Mouse (Mus musculus) left cerebral cortex, adult 11 months (tissue): ENCODE measurements around the gene Sox5.

Experiments
- DNase-seq: peaks from one replicate; pipeline ENCODE4 v3.0.0; 2022; ENCODE audit warnings: low spot score

The Sox5 gene

GRCm38 (mm10) chr6:143844701-143844970 lies 937.1 kb downstream of the Sox5 start:
- DNase-seq, result no peak

GRCm38 (mm10) chr6:143843933-143844700 lies 937.7 kb downstream of the Sox5 start:
- no peak for DNase-seq

- DNase-seq, result no peak
Observed at GRCm38 (mm10) chr6:143841954-143842353, 939.8 kb downstream of the Sox5 start.

GRCm38 (mm10) chr6:143841109-143841638 lies 940.6 kb downstream of the Sox5 start:
- no peak for DNase-seq

GRCm38 (mm10) chr6:143838384-143839076 lies 943.2 kb downstream of the Sox5 start:
- DNase-seq, result no peak

GRCm38 (mm10) chr6:143835331-143835730 lies 946.4 kb downstream of the Sox5 start:
- DNase-seq, result no peak

GRCm38 (mm10) chr6:143833986-143834385 lies 947.8 kb downstream of the Sox5 start:
- no peak for DNase-seq

GRCm38 (mm10) chr6:143833182-143833558 lies 948.6 kb downstream of the Sox5 start:
- DNase-seq, result no peak

GRCm38 (mm10) chr6:143832483-143833181 lies 949.1 kb downstream of the Sox5 start:
- DNase-seq, result no peak

- DNase-seq, result no peak
Observed at GRCm38 (mm10) chr6:143831246-143831645, 950.5 kb downstream of the Sox5 start.

- no peak for DNase-seq
Observed at GRCm38 (mm10) chr6:143830131-143830530, 951.6 kb downstream of the Sox5 start.

- no peak for DNase-seq
Observed at GRCm38 (mm10) chr6:143826786-143827185, 955.0 kb downstream of the Sox5 start.

- DNase-seq, result no peak
Observed at GRCm38 (mm10) chr6:143825966-143826365, 955.8 kb downstream of the Sox5 start.

GRCm38 (mm10) chr6:143825086-143825485 lies 956.7 kb downstream of the Sox5 start:
- DNase-seq, result no peak

GRCm38 (mm10) chr6:143788446-143788845 lies 993.3 kb downstream of the Sox5 start:
- DNase-seq, result no peak

GRCm38 (mm10) chr6:143787360-143787759 lies 994.4 kb downstream of the Sox5 start:
- no peak for DNase-seq

- no peak for DNase-seq
Observed at GRCm38 (mm10) chr6:143785685-143786084, 996.1 kb downstream of the Sox5 start.
